Mouse (Mus musculus) lung, adult 2 months (tissue): ENCODE data around the gene Krtdap. TPM values are rescaled to one million over a fixed set of nuclear protein-coding genes. Genes with fewer than 3 reads are reported as not detected.
"Not testable (repeated sequence)": the region's sequence is repeated elsewhere in the genome, so short reads cannot be mapped to it uniquely, and the experiment has no call there.

Experiments used
- DNase-seq: peaks from one replicate; pipeline ENCODE4 v3.0.0; 2022
- H3K4me1 ChIP-seq: fragments of 200-500 bp; 2 replicates; pipeline ENCODE4 v1.6.1; 2011; ENCODE audit warnings: low read length; ENCODE audit not compliant: control insufficient read depth, insufficient read depth
- H3K4me3 ChIP-seq: fragments of 200-500 bp; replicated peaks from 2 replicates; pipeline ENCODE3; 2011; ENCODE audit warnings: low read depth, mild to moderate bottlenecking, control low read depth, low read length; ENCODE audit errors: extremely low read depth
- CTCF ChIP-seq: fragments of 200-500 bp; IDR thresholded peaks from 2 replicates; pipeline ENCODE4 v1.5.1; 2011; ENCODE audit warnings: mild to moderate bottlenecking, low read length, control low read depth; ENCODE audit not compliant: insufficient read depth
- POLR2A ChIP-seq: fragments of 200-500 bp; IDR thresholded peaks from 2 replicates; pipeline ENCODE4 v1.6.1; 2011; ENCODE audit warnings: low read depth, mild to moderate bottlenecking, control low read depth, low read length, borderline replicate concordance; ENCODE audit errors: extremely low read depth
- WGBS: fragments of 180-500 bp; shearing (Covaris S2); methylation state at CpG from one replicate; pipeline ENCODE4 v1.1.7; 2018; 5-methylcytosine and 5-hydroxymethylcytosine counted together
- polyA plus RNA-seq: library from polyadenylated mRNA; depleted of rRNA; stranded (reverse); fragments of >200 nt; gene quantifications from 2 replicates; pipeline ENCODE4 v1.2.3, GENCODE M21; 2012

Gene Krtdap
- polyA plus RNA-seq, 1 experiment, result 307 TPM

GRCm38 (mm10) chr7:30811757-30812290, 24.1 kb downstream of the Krtdap start:
- no peak overlapping the region for H3K4me3 ChIP-seq
- WGBS, result 34% methylated on average over 9 of the region's 9 CpGs
- TF ChIP-seq CTCF, result no peak
- no peak for TF ChIP-seq POLR2A

DNA sequence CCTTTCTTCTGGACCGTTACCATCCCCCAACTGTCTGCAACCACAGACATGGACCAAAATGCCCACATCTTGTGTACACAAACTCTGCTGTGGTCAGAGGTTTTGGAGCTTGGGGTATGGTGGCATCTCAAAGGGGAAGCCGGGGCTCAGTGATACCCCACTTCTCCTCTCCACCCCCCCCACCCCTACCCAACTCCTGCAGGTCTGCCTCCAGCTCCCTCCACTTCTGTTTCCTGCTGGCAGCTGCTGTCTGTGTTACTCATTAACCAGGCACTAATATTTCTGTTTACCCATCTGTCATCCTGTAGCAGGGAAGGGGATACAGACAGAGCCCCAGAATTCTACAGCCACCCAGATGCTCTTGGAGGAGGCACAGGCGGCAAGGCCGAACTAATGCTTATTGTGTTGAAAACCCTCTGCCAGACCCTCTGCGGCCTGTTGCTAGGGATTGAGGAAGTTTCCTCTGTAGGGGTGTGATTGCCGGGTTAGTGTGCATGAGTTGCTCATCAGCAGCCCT, 24.7 kb downstream of the Krtdap start:
- no peaks in the 10 kb centered on the region for H3K4me1 ChIP-seq
- H3K4me3 ChIP-seq, result no peak overlapping the region
- 43% methylated on average over 6 of the region's 6 CpGs for WGBS
- DNase-seq, result peak; percentile 36
- no peak for TF ChIP-seq CTCF
- TF ChIP-seq POLR2A, result no peak

More at GRCm38 (mm10) chr7:30811757-30812290, 24.1 kb downstream of the Krtdap start:
- no peaks in the 10 kb centered on the region for H3K4me1 ChIP-seq
- no peak for DNase-seq

DNA sequence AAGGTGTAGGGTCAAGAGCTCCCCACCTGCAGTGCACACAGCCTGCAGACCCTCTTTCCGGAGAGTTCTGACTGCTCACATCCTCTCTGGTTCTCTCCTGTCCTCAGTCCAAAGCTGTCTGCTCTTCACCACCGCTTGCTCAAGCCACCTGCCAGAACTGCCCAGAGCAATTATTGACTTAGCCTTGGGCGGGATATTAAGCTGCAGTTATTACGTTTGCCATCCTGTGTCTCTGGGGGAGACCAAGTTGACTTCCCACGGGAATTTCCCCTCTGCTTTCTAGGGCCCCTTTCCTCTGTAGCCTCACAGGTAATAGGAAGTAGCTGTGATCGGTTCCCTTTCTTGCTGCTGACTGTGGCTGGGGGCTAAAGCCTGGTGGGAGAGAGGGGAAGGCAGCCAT, 32.4 kb downstream of the Krtdap start:
- DNase-seq, result no peak
- WGBS, result 40% methylated on average over 6 of the region's 6 CpGs
- TF ChIP-seq POLR2A (no peak), CTCF (no peak)
- Histone ChIP-seq H3K4me1 (peaks cover 4% of the 10 kb centered on the region), H3K4me3 (no peak overlapping the region)

DNA sequence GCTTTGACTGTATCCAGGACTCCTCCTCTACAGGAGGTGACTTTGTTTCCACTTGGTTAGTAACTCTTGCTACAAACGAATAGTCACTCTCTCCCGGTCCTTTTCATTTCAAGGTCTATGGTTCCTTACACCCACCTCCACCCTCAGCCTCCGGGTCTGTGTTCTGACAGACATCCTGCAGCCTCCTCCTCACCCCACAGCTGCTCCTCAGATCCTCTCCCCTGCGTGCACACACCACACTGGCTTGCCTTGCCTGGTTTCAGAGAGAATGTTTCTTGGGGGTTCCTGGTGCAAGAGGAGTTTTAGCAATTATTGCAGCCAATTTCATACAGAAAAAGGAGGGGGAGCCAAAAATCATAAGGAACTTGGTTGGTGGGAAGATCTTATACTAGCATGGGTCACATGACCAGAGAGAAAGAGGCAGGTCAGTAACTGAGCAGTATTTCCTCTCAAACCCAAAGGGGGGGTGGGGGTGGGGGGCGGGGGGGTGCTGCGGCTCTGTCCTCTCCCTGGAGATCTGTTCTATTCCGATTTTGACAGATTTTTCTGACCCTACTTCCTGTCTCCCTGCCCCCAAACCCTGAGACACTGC, 33.3 kb downstream of the Krtdap start:
- TF ChIP-seq CTCF, result no peak
- no peak for TF ChIP-seq POLR2A
- 35% methylated on average over 7 of the region's 7 CpGs for WGBS
- no peak overlapping the region for H3K4me3 ChIP-seq
- H3K4me1 ChIP-seq, result peaks cover 4% of the 10 kb centered on the region
- no peak for DNase-seq

DNA sequence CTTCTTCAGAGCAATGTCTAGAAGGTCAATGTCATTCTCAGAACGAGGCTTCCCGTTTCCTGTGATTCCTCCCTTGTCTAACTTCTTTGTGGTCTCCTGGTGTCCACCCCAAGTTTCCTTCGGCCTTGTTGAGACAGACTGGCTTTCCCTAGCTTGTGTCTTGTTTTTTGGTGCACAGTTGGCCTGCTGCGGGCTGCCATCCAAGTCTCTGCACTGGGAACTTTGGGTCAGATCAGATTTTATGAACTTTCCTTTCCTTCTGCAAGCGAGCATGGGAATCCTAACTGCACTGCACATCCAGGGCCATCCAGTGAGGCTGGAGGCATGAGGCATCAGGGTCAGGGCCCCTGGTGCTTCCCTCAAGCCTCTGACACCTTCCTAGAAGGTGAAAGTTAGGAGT, 33.8 kb downstream of the Krtdap start:
- DNase-seq, result no peak
- 46% methylated on average over 5 of the region's 5 CpGs for WGBS
- Histone ChIP-seq H3K4me1 (peaks cover 4% of the 10 kb centered on the region), H3K4me3 (no peak overlapping the region)
- TF ChIP-seq POLR2A (no peak), CTCF (no peak)

- WGBS, result 78% methylated on average over 18 of the region's 18 CpGs
- no peak for DNase-seq
- TF ChIP-seq CTCF (no peak), POLR2A (no peak)
- Histone ChIP-seq H3K4me3 (no peak within 1 kb of the TSS), H3K4me1 (peaks cover 4% of the 10 kb centered on the region)
Observed at GRCm38 (mm10) chr7:30823675-30824074, 36.0 kb downstream of the Krtdap start, which contains the start of gene Ffar2. Gene Ffar2 (minus strand): TSS chr7:30823775.

GRCm38 (mm10) chr7:30824306-30824705, 36.6 kb downstream of the Krtdap start:
- no peak overlapping the region for H3K4me3 ChIP-seq
- TF ChIP-seq CTCF (no peak), POLR2A (no peak)
- 87% methylated on average over 3 of the region's 3 CpGs for WGBS

DNA sequence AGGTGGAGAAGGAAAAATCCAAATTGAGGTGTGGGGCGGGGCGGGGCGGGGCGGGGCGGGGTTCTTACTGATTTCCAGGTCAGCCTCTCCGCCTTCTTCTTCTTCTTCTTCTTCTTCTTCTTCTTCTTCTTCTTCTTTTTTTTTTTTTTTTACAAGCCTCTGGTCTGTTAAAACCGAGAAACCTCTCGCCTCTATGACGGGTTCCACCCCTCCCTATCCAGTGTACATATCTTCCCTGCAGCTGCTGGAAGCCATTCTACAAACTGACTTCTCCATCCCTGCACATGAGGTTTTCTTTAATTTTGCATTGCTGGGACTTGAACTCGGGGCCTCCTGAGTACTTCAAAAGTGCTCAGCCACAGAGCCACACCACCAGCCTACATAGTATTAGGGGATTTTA, 39.0 kb downstream of the Krtdap start:
- TF ChIP-seq CTCF, result no peak
- TF ChIP-seq POLR2A, result no peak
- Histone ChIP-seq H3K4me3 (no peak overlapping the region), H3K4me1 (no peaks in the 10 kb centered on the region)
- 86% methylated on average over 10 of the region's 10 CpGs for WGBS
- no peak for DNase-seq

More at GRCm38 (mm10) chr7:30824306-30824705, 36.6 kb downstream of the Krtdap start:
- no peak for DNase-seq
- peaks cover 4% of the 10 kb centered on the region for H3K4me1 ChIP-seq

DNA sequence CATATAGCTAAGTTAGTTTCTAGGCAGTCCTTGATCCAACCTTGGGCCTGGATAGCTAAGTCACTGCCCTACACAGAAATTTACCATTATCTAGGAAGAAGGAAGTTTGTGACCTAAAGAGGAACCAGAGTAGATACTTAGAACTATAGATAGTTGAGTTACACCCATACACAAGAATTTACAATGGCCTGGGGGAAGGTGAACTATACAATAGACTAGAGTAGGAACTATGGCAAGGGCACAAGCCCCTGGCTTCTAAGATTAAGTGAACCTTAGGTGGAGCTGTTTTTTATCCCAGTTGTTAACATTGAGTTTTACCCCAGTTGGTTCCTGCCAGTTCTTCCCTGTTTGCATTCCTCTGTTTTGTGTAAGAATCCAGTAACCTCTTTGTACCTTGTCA, 41.2 kb downstream of the Krtdap start:
- not testable (repeated sequence) for H3K4me1 ChIP-seq, DNase-seq, H3K4me3 ChIP-seq

DNA sequence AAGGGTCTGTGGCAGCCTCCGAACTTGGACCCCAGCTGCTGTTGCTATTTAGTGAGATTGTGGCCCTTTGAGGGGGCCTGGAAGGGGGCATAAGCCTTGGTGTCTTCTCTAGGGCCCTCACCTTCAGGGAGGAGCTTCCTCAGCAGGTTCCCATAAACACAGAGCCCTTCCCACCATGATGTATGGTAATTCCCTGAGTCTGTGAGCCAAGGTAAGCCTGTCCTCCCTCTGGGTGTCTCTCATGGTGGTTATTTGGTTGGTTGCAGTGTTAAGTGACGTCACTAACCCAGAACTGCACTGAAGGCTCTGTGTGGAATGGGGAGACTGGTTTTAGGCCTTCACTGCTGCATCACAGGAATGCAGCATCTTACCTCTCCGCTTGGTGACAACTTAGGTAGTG, 41.7 kb downstream of the Krtdap start:
- H3K4me1 ChIP-seq, result no peaks in the 10 kb centered on the region
- TF ChIP-seq POLR2A, result no peak
- TF ChIP-seq CTCF, result no peak
- 62% methylated on average over 3 of the region's 3 CpGs for WGBS
- no peak overlapping the region for H3K4me3 ChIP-seq
- no peak for DNase-seq
